Mouse (Mus musculus) cerebellum, adult 11-12 months (tissue): Measurements from ENCODE around the gene Cep57l1.

Experiments used
- DNase-seq: peaks from one replicate; pipeline ENCODE4 v3.0.0; 2022

Gene Cep57l1

DNA sequence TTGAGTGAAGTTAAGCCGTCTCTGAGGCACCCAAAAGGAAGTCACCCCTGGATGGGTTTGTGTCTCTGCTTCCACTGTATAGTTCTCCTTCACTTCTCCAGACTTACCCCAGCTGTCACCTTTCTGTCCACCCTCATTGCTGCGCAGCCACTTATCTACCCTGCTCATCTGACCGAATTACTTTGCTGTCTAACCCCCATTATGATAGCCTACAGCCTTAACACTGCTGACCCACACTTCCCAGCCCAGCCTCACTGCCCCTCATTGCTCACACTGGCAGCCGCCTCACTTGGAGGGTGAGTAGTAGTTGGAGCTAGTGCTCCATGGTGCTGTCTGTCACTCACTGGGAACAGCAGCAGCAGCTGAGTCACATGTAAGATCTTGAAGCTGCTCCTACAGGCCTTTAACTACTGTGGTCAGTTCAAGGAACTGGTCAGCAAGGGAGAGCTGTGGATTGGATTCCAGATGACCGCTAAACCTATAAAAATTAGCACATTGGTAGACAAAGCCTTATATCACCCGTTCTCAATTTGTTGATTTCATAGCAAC, 4.7 kb upstream of the Cep57l1 start:
- DNase-seq = no peak

DNA sequence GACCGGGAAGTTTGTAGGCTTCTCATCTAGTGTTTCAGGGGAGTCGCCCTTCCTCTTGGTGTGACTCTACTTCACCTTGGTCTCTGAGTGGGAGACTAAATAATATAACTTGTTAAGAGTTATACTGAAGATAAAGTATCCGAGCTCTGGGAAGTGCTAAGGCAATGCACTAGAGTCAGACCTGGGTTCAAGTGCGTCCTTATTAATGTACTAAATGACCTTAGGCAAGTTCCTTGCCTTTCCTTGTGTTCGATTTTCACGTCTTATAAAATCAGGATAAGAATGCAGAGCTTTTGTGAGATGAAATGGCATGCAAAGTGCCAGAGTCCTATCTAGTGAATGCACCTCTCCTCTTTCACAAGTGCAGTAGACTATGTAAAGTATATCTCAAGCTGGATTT, 2.9 kb upstream of the Cep57l1 start:
- DNase-seq = no peak

DNA sequence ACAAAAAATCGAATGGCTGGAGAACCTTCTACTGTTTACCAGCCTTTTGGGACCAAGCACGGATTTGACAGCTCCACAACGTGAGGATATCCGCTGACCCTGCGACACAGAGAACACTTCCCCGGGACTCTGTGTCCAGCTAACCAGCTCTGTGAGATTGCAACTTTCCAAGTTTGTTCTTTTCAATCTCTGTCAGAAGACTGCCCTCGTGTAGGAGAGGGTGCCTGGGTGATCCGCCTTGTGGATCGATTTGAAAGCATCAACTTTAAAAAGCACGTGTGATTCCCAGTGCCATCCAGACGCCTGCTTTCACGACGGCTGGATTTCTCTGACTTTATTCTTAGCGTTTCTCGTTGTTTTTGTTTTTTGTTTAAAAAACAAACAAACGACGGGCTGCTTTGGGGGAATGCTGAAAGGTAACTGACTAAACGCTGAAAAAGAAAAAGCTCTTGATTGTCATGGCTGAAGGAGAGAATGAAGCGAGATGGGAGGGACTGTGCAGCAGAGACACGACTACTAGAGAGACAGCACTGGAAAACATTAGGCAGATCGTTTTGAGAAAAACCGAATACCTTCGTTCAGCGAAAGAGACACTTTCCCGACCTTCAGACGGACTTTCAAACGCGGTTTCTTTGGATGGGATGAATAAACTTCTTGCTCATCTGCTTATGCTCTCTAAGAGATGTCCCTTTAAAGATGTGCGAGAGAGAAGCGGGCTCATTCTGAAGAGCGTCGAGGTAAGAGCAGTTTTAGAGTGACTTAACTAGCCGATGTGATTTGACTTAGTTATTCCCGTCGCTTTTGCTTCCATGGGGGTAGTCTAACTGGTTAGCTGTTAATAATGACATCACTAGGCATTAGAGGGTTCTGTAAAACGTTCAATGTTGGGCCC, 1.1 kb upstream of the Cep57l1 start:
- no peak for DNase-seq

DNA sequence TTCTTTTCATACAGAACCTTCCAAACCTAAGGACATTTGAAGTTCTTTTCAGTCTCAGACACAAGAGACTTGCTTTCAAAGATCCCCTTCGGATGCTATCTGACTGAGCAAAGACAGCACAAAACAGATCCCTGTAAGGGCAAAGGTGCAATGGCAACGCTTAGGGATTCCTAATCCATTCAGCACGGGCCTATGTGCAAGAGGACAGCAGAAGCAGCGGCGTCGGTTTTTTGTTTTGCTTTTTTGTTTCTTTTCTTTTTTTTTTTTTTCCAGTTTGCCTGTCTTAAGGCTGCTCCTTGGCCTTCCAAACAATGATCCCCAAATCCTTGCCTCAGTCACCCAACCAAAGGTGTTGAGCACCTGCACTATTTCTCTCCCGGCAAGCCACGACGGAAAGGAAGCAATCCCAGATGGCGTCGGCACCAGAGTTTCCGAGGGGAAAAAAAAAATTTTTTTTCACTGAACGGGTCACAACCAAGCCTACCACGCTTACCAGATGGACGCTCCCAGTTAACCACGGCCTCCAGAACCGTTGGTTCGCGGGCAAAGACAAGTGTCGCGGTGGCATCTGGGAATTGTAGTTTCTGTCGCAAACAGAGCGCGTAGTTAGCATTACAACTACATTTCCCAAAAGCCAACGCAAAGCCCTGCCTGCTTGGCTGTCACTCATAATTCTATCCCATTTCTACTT, 446 bp downstream of the Cep57l1 start:
- DNase-seq = peak; percentile 91

DNA sequence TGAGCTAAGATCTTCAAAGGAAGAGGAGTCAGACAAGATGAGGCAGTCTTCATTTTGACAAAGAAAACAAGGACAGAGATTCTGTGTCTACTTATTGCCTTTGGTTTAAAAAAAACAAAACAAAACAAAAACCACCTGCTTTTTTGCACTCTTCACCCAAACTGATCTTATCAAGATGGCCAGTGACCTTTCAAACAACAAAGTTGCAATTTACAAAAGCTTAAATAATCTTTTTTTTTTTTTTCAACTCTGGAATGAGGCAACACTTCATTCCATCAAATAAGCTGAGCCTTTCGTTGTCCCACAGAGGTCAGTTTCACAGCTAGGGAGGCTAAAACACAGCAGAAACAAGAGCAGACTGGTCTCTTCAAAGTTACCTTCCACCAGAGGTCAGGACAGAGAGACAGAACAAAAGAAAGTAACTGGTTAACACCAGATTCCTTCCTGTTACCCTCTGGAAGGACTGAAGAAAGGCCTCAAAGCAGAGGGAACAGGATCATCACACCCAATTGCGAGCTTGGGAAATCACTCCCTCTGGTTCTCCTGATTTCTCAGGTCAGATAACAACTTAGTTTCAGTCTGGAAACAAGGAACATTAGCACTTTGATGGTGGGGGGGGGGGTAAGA, 3.8 kb downstream of the Cep57l1 start:
- DNase-seq = no peak

DNA sequence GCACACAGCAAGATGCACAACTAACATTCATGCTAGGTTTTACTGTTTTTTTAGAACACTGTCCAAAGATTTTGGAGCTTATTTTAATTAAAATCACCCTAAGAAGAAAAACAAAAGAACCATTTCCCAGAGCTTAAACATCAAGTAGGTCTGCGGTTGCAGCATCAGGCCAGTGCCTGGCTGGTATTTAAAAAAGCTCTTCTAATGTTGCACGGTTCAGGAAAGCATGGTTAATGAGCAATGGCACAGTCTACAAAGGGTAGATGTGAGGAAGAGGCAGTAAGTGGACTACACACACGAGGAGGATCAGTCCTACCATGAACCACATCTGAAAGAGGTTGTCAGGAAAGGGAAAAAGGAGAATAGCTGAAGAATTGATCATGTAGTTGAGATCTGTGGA, 5.0 kb downstream of the Cep57l1 start:
- DNase-seq = no peak

DNA sequence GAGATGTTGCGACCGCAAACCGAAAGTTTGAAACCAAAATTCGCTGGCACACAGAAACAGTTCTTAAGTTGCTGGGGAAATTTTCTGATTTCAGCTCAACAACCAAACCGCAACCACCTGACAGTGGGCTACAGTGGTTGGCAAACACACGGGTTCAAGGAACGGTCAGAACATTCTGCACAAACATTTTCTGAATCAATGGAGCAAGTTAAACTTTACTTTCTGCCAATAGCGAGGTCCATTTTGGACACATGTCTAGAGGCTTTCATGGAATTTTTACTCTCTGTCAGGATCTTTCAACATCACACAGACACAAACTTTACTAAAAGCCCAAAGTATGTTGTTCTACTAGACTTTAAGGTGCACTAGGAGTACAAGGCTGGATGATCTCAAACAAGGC, 6.2 kb downstream of the Cep57l1 start:
- DNase-seq = no peak

DNA sequence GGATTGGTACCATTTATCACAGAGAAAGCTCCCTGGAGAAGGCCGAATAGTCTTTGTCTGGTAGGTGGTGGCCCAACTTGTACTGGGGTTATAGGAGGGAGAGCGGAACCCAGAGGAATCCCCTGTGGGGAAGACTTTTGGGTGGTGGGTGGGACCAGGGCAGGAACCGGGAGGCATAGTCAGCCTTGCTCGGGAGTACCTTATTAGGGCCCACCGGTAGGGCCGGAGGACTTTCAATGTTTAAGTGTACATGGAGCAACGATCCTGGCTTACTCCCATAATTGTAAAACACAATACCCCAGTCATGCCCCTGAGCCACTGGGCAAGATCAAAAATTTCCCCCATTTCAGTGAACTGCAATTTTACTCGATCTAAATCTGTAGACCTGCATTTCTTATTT, 12.4 kb downstream of the Cep57l1 start:
- DNase-seq = no peak

DNA sequence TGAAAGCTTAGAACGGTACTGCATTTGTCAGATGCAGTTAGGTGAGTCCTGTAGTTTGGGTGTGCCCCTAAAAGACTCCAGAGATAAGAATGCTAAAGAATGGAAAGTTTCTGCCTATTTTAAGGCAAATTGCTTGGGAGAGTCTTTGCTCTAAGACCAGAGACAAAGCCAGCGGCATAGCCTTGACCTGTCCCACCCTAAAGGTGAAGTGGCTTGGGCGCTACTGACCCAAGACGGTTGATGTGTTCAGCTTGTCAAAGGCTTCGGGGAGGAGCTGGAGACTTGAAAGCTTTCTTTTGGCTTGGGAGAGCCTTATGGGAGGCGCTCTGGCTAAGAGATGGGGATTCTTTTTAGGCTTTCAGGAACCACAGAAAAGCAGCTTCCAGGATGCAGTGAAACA, 17.3 kb downstream of the Cep57l1 start:
- no peak for DNase-seq

DNA sequence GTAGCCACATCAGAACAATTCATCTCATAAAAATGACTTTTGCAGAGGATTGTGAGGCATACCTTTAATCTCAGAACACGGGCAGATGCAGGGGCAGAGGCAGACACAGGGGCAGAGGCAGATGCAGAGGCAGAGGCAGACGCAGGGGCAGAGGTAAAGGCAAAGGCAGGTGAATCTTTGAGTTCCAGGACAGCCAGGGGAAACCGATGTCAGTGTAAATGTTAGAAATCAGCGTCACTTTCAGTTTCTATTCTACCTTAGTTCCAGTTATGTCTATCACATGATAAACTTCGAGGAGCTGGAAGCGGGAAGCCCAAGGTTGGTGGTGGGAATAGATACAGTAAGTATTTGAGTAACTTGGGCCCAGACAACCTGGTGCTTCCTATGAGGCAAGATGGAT, 42.4 kb downstream of the Cep57l1 start:
- no peak for DNase-seq

DNA sequence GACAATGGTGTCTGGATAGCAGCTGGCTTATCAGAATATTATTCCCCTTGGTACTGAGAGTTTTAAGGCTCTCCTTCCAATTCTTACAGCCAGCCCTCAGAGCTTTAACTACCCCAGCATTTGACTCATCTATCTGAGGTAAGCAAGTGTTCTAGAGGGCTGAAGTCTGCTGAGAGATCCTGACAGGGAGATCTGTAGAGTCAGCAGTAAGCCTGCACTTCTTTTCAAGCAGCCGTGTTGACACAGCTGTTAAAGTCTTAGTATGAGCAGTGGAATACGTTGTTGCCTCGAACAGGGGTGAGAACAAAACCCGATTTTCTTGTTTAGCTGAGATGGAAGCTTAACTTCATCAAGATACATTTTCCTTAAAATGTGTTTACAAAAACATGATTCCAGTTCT, 43.4 kb downstream of the Cep57l1 start:
- DNase-seq = no peak

DNA sequence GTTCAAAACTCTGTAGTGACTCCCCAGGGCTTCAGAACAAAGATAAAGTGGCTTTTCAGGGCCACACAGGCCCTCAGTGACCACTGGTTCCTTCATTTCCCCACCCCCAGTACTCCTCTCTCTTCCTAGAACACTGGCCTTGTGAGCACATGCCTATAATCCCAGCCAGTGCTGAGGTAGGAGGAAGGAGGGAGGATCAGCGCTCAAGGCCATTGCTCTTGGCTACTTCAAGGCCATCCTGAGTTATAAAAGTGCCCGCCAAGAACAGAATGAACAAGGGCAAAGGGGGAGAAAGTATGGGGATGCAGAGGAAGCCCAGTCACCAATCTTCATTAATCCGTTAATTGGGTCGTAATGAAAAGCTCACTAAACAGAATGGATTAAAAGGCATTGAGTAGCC, 44.1 kb downstream of the Cep57l1 start:
- no peak for DNase-seq

DNA sequence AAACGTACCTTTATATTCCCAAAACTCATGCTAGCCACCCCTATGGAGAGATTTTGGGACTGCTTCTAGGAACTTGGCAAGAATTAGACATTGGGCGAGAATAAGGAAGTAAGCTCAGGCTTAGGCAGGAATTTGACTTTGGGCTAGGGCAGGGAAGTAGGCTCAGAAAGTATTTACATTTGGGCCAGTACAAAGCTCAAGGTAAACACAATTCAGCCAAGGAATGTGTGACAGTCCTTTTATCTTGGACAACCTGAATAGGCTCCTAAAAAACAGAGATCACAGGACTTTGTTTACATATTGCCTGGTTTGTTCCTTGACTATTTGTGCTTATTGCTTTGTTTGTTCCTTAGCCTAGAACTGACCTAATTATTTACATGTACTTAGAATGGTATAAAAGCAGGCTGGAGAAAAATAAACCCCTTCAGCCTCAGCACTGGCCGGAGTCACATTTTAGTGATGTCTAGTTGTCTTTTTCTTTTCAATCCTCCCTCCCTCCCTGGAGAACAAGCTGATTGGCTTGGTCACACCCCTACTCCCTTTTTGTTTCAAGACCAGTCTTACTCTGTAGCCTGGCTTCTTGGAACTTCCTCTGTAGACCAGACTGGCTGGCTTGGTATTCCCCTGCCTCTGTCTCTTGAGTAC, 45.8 kb downstream of the Cep57l1 start:
- DNase-seq = no peak

DNA sequence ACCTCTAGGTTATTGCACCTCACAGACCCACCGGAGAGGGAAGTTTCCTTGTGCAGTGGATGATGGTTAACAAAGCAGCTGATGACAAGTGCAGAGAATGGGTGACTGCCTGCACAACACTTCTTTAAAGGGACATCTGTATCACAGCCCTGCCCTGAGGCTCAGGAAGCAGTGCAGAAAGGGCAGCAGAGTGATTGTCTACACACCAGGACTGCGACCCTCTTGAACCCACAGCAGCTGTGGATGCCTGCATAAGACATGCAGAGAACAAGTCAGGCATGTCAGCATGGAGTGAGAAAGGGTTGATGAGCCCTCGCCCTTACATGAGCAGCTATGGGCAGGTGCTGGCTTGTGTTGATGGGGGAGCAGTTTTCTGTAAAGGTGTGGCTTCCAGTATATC, 48.8 kb downstream of the Cep57l1 start:
- DNase-seq = no peak

DNA sequence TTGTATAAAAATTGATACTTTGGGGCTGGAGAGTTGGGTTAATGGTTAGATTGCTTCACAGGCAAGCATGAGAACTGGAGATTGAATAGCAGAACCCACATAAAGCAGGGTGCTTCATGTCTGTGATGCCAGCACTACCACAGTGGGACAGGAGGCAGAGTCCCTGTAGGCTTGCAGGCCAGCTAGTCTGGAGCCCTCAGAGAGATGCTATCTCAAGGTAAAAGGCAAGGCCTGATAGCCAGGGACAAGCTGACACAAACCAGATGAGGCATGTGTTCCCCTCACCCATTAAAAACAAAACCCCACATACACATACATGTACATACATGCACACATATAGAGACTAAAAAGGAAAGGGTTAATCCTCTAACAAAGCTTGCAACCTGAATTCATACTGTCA, 51.6 kb downstream of the Cep57l1 start:
- no peak for DNase-seq

DNA sequence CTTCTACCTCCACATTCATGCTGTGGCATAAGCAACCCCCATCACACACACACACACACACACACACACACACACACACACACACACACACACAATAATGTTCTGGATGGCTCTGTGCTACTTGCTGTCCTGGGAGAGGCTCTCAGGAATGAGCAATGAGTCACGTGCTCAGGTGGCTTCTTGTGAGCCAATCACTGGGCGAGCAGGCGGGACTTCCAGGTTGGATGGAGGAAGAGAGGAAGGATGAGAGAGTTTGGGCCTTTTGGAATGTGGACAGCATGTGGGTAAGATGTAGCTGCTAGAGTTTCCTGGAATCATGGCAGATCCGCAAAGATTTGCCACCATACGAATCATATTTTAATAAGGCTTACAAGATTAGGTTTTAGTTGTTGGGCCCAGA, 52.4 kb downstream of the Cep57l1 start:
- DNase-seq = no peak

DNA sequence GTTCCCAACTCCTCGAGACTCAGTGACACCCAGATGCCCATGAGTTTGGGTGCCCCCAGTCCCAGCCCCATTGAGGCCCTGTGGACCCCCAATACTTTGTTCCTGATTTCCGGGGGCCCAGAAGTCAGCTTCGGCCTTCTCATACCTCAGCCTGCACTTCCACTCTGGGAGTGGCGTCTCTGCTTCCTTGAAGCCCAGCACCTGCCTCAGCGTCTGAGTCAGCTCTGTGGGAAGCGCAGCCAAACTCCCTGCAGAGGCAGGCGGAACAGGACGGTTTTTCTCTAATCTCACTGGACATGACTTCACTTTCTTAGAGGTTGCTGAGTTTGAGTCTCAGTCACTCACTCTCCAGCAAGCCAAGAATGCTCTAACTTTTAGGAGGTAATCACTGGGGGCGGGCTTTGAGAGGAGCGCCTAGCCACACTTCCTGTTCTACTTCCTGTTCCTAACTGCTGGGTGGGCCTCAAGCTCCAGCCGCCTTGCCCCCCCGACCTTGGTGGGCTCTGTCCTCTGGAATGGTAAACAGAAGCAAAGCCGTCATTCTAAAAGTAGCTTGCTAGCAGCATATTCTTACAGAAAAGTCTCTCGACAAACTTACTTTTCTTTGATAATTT, 57.7 kb downstream of the Cep57l1 start:
- no peak for DNase-seq

DNA sequence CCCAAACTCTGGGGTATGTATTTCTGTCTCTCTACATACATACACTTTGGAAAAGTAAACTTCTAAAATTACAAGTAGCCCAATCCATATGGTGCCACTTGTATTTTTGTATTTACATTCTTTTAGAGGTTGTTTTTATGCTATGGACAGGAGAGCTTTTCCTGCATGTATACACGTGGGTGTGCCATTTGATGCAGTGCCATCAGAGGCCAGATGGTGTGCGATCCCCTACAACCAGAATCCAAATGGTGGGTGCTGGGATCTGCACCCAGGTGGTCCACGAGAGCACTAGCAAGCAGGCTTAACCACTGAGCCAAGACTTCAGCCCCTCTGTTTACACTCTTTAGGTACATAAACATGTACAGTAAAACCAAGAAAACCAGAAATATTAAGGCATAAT, 60.4 kb downstream of the Cep57l1 start:
- no peak for DNase-seq

DNA sequence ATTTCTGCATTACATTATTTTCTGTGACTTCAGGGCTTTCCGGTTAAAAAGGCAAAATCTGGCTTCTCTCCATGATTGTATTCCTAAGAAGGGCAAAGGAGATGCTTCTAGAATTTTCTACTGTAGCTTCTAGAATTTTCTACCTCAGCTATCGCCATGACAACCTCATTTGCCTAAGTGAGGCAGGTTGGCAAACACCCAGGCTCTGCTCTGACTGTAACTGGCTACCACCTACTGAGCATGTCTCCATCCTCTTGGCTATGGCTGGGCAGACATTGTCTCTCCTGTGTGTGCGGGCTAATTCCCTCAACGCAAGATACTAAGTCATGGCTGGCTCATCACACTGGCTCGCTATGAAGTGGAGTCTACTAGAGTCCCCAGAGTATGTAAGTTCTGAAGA, 63.1 kb downstream of the Cep57l1 start:
- peak; percentile 7 for DNase-seq

DNA sequence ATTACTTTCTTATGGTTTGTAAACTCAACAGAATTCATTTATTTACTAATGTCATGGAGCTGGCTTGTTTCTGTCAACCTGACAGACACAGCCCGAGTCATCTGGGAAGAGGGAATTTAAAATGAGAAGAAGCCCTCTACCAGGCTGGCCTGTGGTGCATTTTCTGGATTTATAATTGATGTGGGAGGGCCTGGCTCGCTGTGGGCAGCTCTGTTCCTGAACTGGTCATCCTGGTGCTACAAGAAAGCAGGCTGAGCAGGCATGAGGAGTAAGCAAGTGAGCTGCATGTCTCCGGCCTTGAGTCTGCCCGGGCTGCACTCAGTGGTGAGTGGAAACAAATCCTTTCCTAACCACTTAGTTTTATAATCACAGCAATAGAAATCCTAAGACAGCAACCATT, 65.7 kb downstream of the Cep57l1 start:
- DNase-seq = no peak

DNA sequence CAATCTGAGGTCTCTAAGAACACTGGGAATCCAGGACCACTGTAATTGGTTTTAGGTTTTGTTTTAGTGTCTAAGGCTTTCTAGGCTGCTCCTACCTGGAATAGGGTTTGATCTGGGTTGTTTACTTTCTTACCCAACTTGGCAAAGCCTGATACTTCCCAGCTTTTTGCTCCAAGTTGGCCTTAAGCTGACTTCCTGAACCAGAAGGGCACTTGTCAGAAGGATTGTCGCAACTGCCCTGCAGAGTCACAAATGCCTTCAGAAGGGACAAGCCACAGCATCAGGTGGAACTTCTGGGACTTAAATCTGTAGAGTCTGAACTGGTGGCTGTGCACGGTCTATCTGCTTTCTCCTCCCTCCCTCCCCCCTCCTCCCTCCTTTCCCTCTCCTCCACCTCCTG, 69.5 kb downstream of the Cep57l1 start:
- DNase-seq = no peak

DNA sequence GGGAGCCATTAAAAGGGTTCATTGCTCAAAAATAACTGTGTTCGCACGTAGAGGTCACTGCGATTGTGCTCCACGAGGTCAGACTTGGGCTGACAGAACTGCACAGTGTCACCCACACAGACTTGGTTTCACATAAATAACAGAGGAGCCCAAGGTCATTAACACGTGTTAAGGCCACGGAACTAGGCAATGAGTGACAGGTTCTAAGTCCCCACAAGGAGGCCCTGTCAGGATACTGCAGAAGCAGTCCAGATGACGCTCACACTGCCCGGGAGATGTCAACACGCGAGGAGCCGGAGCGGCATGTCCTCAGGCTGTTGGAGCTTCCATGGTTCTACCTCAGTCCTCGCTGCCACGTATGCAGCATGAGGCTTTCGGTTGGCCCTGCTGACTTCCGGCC, 72.4 kb downstream of the Cep57l1 start:
- DNase-seq = no peak

DNA sequence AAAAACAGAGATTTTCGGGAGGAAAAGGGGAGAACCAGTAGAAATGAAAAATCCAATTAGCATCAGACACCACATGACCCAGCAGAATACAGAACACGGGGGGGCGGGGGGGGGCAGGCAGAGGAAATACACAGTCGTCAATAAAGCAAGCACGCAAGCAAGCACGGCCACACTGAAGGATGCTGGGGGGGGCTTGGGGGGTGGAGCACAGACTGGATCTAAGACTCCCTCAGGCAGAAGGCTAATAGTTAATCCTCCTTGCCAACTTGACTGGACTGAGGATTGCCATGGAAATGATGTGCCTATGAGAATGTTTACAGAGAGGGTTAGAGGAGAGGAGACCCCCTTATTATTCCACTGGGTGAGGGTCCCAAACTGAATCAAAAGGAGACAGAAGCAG, 74.3 kb downstream of the Cep57l1 start:
- DNase-seq = no peak
